Mouse (Mus musculus) cerebellum, postnatal 4 days (tissue): ENCODE data around the gene Trh.
A peak's percentile ranks its signal among the peaks of the same experiment; 100 is the strongest.

ENCODE experiments used
- DNase-seq, 2 experiments: peaks; one replicate each; pipeline ENCODE4 v3.0.0; 2022; ENCODE audit warnings: low spot score in 2 of 2, mixed read lengths in 1 of 2

Gene Trh

DNA sequence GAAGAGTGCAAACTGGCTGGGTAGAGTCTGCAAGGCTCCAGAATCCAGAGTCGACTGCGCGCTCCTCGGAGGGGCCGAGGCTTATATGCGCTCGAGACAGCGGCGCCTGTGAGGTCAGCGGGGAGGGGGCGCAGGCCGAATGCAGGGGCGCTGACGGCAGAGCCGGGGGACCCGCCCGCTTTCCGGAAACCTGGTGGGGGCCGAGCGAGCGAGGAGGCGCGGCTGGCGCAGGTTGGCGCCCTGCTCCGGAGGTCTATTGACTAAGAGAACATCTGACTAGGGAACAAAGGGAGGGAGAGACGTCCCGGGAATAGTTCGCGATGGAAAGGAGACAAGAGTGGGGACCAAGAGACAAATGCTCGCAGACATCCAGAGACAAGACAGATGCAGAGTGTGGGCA lies at the start of gene Trh:
Gene Trh, minus strand, starts transcription at position 60 of the 400 bp plus-strand sequence.
- no peak for DNase-seq

DNA sequence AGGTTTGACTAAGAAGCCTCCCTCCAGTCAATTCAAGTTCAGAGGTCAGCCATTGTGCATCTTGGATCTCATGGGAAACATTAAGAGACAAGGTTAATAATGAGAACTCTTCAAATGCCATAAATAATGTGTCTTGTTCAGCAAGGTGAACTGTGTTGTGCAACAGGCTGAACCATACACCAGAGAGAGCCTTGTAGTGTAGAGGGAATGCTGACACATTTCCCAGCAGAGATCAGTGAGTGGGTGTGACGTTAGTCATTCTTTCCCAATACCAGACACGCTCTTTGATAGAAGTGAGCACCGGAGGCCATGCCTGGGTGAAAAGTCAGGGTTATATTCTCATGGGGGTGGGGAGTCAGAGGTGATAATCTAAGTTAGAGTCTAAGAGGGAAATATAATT lies 46.4 kb upstream of the Trh start:
- no peak for DNase-seq

DNA sequence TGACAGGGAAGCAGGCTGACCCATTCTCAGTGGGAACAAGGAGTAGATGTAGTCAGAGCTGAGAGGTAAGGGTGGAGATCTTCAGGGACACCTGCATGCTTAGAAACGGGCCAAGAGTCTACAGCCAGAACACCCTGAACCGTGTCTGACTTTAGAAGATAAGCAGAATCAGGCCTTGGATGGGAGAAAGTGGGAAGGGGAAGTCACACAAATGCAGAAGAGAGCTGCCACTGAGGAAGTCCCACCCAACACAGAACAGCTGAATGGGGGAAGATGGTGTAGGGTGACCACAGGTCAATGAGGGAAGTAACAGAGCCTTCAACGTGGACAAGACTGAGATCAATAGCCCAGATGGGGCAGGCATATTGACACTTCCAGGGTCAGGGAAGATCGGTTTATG lies 42.4 kb upstream of the Trh start:
- no peak for DNase-seq

DNA sequence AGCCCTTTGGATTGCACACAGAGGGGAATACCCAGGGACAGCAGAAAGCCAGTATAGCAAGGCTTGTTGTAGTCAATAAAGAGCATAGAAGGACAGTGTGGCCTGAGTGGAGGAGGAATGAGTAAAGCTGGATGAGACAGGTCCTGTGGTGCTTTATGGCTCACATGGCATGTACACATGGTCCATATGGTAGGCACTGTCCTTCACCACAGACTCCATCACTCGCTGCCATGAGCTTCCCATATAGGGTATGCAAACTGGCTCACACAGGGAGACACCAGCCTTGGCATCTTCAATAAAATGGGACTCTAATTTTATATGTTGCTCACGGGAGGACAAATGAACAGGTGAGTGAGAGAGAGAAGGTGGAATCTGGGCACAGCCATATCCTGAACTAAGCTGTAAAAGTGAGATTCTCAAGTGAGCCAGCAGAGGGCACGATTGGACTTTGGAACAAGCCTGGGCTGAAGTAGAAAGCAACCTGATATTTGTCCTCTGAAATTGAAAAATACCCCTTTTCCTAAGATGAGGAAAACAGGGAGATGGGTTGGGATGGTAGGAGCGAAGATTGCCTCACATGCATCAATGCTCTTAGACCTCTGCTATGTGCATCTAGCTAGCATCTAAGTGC lies 41.9 kb upstream of the Trh start:
- DNase-seq = peak; percentile 62 to 77

DNA sequence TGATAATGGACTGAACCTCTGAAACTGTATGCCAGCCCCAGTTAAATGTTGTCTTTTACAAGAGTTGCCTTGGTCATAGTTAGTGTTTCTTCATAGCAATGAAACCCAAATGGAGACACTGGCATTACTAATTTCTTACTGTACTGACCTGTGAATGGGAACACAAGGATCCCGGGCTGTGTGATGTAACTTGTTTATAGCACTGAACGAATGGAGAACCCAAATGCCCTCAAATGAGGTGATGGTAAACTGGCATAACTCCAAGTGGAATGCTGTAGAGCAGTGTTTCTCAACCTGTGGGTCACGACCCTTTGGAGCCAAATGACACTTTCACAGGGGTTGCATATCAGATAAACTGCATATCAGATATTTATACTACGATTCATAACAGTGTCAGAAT lies 41.1 kb upstream of the Trh start:
- no peak for DNase-seq

DNA sequence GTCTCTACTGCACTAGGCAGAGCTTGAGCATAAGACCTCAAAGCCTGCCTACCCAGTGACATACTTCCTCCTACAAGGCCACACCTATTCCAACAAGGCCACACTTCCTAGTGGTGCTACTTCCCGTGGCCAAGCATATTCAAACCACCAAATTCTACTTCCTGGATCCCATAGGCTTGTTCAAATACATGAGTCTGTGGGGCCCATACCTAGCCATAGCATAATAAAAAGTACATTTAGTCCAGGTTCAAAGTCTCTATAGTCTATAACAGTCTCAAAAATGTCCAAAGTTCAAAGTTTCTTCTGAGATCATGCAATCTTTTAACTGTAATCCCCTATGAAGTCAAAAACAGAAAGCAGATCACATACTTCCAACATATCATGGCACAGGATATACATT lies 32.7 kb upstream of the Trh start:
- no peak for DNase-seq

DNA sequence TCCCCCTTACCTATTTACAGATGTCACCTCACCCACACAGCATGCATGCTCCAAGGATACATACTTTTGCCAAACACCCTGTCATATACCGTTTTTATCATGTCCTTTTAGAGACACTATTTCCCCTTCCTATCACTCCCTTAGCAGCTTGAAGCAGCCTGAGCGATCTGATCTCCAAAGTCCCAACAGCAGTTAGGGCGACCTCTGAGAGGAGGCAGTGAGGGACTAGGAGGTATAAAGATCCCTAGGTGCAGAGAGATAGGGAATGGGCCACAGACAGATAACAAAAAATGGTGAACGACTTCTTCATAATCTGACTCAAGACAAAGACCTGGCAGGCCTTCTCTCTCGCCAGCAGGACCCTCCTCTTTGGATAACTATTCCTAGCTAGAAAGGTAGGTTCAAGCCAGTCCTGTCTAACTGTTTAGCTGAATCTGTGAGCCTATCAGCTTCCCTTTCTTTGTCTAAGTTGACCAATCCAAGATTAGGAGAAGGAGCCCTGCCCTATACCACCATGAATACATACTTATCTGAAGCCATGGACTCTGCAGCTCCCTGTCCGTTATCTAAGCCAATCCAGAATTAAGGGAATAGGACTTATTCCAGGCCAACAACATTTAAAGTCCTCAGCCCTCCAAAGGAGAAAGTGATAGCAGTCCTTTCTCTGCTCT lies 29.3 kb upstream of the Trh start:
- DNase-seq = no peak

DNA sequence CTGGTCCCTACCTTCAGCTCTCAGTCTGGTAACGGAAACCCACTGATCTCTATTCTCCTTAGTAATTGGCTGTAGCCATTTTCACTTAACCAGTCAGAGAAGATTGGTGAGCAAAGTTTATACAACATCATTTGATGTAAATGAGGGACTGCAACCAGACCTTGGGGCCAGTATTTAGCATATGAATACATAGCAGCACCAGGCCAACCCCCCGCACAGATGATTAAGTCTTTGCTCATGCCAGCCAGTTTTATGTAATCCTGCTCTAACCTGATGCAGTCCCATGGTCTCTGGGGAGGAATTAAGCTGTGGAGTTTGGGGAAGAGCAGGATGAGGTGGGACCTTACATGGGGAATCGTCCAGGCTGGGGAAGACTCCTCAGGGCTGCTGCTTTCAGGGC lies 28.2 kb upstream of the Trh start:
- DNase-seq = no peak

DNA sequence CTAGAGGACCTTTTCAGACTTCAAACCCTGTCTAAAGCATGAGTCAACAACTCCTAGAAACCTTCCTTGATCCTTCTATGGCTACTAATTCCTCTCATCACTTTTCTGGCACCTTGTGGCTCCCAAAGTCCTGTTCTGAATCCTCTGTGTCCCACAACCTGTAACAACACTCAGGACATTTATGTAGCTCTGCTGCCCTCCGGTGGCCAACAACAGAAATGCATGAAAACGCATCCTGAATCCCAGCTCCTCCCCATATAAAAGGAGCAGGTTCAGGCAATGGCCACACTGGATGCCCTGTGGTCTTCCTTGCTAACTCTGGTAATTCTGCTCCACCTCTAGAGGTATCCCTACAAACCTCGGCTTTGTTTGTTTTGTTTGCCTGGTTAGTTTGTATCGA lies 24.6 kb upstream of the Trh start:
- peak; percentile 47 to 70 for DNase-seq

DNA sequence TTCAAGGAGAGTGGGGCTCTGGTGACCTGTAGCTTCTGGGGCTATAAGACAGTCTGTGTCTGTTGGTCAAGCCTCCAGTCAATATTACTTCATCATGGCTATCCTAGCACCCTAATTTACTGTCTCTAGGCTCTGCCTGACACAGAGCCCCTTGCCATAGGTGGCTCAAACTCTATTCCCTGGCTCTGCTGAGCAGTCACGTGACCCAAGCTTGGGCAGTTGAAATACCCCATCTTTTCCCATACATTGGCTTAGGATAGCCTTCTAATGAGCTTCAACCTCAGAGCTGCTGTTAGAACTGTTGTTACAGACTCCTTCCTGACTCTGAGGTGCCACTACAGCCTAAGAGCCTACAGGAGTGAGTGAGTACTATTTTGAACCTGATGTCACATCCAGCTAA lies 23.6 kb upstream of the Trh start:
- no peak for DNase-seq

DNA sequence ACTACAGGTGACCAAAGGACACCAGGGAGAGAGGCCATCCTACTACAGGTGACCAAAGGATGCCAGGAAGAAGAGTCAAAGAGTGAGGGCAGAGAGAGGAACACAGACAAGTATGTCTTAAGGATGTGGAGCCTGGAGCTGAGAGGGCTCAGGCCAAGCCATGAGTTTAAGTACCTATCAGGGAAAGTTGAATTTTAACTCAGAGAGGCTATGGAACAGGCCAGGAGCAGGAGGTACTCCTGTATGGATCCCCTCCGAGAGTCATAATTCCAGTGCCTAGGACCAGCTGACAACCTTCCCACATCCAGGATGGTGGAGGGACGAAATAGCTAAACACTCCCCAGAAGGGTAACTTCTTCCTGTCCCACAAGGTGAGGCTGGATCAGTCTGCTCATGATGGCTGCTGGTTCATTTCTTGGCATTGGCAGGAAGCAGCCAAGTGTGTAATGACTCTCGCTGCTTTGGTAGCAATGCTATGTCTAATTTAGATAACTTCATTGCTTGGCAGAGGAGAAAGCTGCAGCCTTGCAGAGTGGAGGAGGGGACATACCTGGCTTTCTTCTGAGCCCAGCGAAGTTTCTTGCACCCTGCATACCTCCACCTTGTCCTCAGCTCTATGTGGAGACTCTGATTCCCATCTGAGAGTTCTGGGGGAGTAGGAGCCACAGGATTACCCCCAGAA lies 16.9 kb upstream of the Trh start:
- DNase-seq = no peak

DNA sequence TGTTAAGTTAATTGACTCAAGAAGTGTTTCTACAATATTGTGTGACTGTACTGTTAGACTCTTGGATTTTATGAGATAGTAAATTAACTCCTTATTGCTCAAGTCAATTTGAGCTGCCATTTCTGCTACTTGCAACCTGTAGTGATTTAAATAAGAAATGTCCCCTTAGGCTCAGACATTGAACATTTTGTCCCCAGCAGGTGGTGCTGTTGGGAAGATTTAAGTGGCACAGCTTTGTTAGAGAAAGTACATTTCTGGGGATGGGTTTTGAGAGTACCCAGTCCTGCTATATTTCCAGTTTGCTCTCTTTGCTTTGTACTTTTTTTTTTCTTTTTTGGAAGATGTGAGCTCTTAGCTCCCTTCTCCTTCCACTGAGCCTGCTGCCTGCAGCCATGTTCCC lies 10.9 kb upstream of the Trh start:
- no peak for DNase-seq

DNA sequence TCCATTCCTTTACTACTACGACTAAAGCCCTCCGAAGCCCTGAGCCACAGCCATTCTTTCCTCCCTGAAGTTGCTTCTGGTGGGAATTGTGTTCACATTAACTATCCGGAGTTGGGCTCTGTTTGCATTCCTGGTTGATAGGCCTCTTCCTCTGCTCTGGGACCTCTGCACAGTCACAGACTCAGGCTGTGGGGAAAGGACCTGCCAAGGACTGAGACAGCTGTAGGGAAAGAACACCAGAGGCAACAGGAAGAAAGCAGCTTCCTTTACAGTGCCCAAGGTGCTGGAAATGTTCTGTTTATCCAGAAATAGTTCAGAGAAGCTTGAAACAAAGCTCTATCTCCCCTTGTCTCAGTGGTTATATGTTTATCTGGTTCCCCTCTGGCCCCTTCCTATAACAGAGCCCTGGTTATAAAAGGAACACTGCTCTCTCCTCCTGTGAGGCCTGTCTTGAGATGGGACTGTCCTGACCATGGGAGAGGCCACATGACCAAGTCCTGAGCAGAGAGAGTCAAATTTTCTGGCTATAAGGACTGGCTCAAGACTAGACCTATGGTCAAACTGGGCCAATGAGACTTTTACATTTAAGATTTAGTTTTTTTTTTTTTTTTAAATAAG lies 8.9 kb upstream of the Trh start:
- no peak for DNase-seq

DNA sequence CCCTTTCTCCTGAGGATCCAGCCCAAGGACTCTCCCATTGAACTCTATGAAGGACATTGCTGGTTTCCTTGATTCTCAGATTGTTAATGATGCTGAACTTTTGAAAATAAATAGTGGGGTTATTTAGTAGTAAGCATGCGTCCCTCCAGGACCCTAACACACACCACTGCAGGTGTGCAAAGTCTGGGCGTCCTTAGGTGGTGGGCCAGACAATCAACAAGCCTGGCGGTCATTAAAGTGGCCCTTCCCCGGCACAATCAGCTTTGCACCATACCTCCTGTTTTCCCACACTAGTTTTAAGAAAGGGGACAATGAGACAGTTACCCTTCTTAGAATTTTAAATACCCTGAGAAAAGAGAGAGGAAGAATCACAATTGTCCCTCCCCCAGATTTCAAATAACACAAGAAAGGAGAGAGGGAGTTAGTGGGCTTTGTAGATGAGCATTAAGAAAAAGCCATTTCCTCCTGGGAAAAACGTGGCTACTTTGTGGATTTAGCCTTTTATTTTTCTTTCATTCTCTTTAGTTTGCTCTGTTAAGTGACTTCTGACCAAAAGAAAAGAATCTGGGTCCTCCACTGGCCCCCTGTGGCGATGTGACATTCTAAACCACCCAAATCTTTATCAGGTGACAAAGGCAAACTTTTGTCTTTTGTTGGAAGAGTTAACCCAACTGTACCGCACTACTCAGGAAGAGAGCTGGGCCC lies 2.9 kb upstream of the Trh start:
- DNase-seq = no peak

DNA sequence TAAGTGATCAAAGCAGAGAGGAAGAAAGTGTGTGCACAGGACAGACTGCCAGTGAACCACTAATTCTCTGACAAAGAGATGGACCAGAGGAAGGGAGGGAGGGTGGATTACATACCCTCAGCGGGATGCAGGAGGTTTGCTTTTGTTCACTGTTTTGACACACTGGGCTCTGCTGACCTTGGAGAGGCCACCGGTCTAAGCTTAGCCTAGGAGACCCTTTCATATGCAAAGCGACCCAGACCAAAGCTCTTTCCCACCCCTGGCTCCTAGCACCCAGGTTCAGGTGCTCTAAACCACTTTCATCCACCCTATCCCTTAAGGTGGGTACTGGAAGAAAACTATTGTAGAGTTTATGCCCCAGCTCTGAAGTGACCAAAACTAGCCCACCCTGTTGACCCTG lies 1.9 kb upstream of the Trh start:
- DNase-seq = no peak

DNA sequence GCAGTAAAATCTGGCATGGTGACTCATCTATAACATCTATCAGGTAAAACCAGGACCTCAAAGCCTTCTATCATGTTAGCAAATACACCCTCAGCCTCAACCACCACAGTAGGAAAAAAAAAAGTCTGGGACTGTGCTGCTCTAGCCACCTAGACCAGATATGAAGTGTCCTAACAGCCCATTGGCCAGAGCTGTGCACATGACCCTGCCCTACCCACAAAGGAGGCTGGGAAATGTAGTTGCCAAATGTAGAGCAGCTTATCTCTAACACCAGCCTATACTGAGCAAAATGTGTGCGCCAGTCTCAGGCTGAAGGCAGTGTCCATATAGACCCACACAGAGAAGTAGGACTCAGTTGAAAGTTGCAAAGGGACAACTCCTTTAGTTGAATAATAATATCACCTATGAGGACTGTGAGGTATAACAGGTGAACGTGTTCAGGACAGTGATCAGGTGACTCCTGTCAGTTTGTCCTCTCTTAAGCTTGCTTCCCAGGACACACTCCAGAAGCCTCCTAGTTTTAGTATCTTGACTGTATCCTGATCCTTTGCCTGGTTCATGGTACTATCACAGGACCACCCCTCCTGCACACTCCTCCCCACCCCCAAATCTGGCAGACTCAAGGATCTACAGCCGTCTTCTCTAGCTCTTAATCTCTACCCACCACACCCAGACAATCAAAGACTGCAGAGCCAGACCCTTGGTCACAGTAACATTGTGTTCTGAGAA lies 3.1 kb downstream of the Trh start:
- DNase-seq = peak in 1 of 2 experiments; percentile 26

DNA sequence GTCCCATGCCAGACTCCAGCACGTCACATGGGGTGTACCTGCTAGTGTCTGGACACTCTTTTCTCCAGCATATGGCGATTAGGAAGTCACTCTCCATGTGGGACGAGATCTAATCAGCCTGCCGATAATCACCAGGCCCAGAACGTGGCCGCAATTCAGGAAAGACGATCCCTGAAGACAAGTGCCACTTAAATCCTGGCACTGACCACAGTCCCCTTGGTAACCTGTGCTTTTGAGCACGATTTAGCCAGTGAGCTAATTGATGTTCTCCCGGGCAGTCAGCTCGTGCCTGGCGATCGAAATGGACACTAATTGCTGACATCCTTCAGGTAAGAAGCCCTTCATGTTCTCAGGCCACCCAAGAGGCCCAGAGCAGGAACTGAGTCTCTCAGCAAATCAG lies 9.4 kb downstream of the Trh start:
- DNase-seq = no peak

DNA sequence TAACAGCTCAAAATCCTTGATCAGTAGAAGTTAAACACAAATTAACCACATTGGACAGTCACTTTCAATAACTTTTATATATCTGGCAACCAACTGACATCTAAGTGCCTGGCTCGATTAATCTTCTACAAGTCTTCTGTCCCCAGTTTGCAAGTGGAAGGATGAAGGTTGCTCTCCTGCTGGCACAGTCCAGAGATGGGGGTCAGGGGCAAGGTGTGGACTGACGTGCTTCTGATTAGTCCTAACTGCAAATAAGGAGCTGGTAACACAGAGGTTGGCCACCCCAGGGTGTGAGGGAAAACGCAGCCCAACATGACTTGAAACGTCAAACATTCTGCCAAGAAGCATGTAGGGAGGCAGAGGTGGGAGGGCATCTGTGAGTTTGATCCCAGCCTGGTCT lies 12.7 kb downstream of the Trh start:
- DNase-seq = no peak

DNA sequence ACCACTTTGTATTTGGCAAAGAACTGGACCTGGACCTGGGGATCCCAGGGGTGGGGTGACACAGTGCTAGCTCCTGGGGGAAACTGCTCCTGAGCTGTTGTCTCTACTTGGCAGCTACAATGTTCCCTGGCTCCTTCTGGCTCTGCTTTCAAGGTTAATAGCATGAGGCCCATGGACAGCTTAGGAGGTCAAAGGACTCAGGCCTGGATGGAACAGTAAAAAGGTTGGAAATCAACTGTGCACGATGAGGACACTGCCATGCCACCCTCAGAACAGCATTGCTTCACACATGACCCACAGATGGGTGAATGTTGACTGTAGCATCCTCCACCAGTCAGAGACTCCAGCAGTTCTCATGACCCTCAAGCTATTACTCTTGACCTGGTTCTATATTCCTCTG lies 13.1 kb downstream of the Trh start:
- DNase-seq = no peak

DNA sequence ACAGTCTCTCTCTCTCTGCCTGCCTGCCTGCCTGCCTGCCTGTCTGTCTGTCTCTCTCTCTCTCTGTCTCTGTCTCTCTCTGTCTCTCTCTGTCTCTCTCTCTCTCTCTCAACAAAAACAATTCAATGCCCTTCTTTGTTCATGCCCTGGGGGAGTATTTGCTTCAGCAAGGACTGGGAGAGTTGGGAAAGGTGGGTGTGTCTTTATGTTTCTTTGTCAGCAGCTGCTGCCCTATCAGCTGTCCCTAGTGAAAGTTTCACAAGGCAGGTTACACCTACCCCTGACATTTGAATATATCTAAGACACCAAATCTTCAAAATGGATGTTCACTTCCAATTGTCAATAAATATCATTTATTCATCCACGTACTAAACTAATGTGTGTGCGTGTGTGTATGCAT lies 14.9 kb downstream of the Trh start:
- DNase-seq = no peak

DNA sequence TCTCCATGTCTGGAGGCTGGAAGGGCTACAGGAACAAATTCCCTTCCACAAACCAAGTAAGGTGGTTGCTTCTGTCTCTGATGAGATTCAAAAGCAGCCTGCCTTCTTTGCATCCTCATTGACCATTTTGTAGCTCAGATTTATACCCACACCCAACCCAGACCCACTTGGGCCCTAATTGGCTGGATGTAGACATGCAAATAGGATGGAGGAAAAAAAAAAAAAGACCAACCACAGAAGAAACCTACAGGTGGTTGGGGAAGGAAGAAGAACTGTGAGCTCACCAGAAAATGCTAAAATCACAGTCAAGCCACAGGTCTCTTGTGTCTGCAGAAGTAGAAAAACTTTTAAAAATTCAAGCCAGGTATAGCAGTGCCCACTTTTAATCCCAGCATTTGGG lies 15.3 kb downstream of the Trh start:
- no peak for DNase-seq

DNA sequence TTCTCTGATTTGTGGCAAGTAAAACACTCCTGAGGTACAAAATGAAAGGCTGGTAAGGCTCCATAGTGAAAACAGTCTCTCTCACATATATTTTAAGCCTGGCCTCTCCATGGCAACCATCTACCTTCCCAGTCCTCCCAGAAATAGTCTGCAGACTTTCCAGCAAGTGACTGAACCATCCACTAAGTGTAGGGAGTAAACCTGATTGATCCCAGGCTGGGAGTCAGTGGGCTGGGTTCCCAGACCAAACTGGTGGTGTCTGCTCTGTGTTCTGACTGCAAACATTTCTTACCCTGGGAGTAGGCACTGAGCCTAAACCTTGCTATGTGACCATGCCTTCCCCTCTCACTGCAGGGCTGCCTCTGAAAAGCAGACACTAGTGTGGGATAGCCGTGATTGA lies 19.5 kb downstream of the Trh start:
- DNase-seq = no peak
